Mouse (Mus musculus) midbrain, postnatal 0 days (tissue): ENCODE results near the gene Prr13. TPM values are rescaled to one million over a fixed set of nuclear protein-coding genes. Genes with fewer than 3 reads are reported as not detected.

Source experiments
- ATAC-seq: fragments of 200-750 bp; cut with Nextera tagmentation; 2 replicates; pipeline ENCODE4 v1.8.0; 2017; ENCODE audit warnings: moderate number of reproducible peaks, mild to moderate bottlenecking, moderate TSS enrichment, moderate library complexity; ENCODE audit not compliant: low FRiP score
- DNase-seq: peaks from one replicate; pipeline ENCODE4 v3.0.0-alpha.2; 2015; ENCODE audit warnings: low spot score
- H3K27ac ChIP-seq: fragments of 300-500 bp; sonication (generic); 2 replicates; pipeline ENCODE4 v1.5.1; 2014; ENCODE audit warnings: low read depth, mild to moderate bottlenecking, low read length, mixed read lengths
- H3K27me3 ChIP-seq: fragments of 300-500 bp; sonication (generic); 2 replicates; pipeline ENCODE4 v1.6.1; 2014; ENCODE audit warnings: low read length, control low read depth, mixed read lengths; ENCODE audit not compliant: insufficient read depth
- H3K36me3 ChIP-seq: fragments of 300-500 bp; sonication (generic); 2 replicates; pipeline ENCODE4 v1.6.1; 2014; ENCODE audit warnings: low read length, control low read depth, mixed read lengths; ENCODE audit not compliant: insufficient read depth
- H3K4me1 ChIP-seq: fragments of 300-500 bp; sonication (generic); 2 replicates; pipeline ENCODE4 v1.6.1; 2014; ENCODE audit warnings: mild to moderate bottlenecking, control low read depth, antibody characterized with exemption, low read length, mixed read lengths; ENCODE audit not compliant: insufficient read depth
- H3K4me2 ChIP-seq: fragments of 300-500 bp; sonication (generic); 2 replicates; pipeline ENCODE4 v1.6.1; 2014; ENCODE audit warnings: low read depth, mild to moderate bottlenecking, low read length, mixed read lengths; ENCODE audit not compliant: poor library complexity, severe bottlenecking
- H3K4me3 ChIP-seq: fragments of 300-500 bp; sonication (generic); 2 replicates; pipeline ENCODE4 v1.5.1; 2014; ENCODE audit warnings: low read depth, mild to moderate bottlenecking, low read length, moderate library complexity
- H3K9ac ChIP-seq: fragments of 300-500 bp; sonication (generic); replicated peaks from 2 replicates; pipeline ENCODE4 v1.6.1; 2014; ENCODE audit warnings: mild to moderate bottlenecking, low read length, moderate library complexity, mixed read lengths; ENCODE audit not compliant: poor library complexity, severe bottlenecking
- H3K9me3 ChIP-seq: fragments of 300-500 bp; sonication (generic); 2 replicates; pipeline ENCODE4 v1.6.1; 2016; ENCODE audit warnings: low read length, control low read depth
- CTCF ChIP-seq: IDR thresholded peaks from 2 replicates; pipeline ENCODE4 v1.5.1; 2016; ENCODE audit warnings: antibody characterized with exemption, mild to moderate bottlenecking
- WGBS: fragments of 180-500 bp; shearing (Covaris S2); extraction: QIAGEN DNeasy Blood & Tissue Kit; methylation state at CpG from one replicate; pipeline ENCODE4 v1.1.7; 2014; 5-methylcytosine and 5-hydroxymethylcytosine counted together
- polyA plus RNA-seq: library from polyadenylated mRNA; unstranded; fragments of >200 nt; fragmentation: Nextera tagmentation; extraction: Ambion mirVana; gene quantifications from 2 replicates; pipeline ENCODE4 v1.2.1, GENCODE M21; 2015
- total RNA-seq: library from RNA; depleted of rRNA; stranded (reverse); fragments of >200 nt; gene quantifications from 2 replicates; pipeline ENCODE4 v1.2.3, GENCODE M21; 2014

Prr13 gene
- total and polyA plus RNA-seq, 2 experiments from 2014 or later, result 23.1 to 99.1 TPM

DNA sequence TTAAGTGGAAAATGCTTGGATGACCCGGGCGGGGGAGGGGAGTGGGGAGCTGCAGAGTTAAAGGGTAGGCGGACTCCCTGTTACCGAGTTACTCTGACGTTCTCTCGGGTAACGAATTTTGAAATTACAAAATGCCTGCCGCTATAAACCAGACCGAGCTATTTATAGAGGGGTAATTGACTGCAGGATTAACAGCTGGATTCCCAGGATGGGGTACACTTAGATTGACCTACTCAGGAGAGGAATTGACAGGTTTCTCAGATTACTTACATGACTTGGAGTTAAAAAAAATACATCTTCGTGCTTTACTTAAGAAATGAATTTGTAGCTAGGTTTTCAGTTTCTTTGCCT is 12.4 kb downstream of the Prr13 start:
- H3K9me3 ChIP-seq, result no peaks in the 10 kb centered on the region
- no peaks in the 10 kb centered on the region for H3K27me3 ChIP-seq
- H3K4me3 ChIP-seq, result peak overlapping the region; percentile 87
- no peaks in the 10 kb centered on the region for H3K4me1 ChIP-seq
- H3K36me3 ChIP-seq, result peaks cover 9% of the 10 kb centered on the region; the same call in 1 of the 2 replicates
- peak overlapping the region; percentile 98 for H3K27ac ChIP-seq
- no peak for TF ChIP-seq CTCF
- under 1% methylated on average over 10 of the region's 10 CpGs for WGBS
- DNase-seq, result no peak
- H3K4me2 ChIP-seq, result peak overlapping the region; percentile 56
- no peak for ATAC-seq
- peak overlapping the region; percentile 87 for H3K9ac ChIP-seq

DNA sequence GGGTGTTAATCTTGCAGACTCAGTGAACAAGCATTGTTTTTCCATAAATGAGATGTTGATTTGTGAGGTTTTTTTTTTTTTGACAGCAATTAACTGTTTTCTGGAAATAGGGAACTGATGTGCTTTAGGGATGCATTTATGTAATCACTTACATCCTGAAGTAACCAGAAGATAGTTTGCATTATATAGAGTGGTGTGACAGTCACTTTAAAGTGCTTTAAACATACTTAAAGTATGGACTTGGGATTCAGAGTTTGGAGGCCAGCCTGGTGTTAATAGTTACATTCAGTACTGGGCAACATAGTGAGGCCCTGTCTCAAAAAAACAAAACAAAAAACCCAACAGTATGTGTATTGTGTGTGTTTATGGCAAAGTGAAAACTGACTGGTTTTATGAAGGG is 12.9 kb downstream of the Prr13 start:
- Histone ChIP-seq H3K36me3 (peaks cover 13% of the 10 kb centered on the region), H3K4me2 (peak overlapping the region; percentile 56), H3K9ac (no peak overlapping the region), H3K9me3 (no peaks in the 10 kb centered on the region), H3K27me3 (no peaks in the 10 kb centered on the region), H3K4me3 (peak overlapping the region; percentile 87), H3K4me1 (no peaks in the 10 kb centered on the region), H3K27ac (no peak overlapping the region)
- no peak for DNase-seq
- TF ChIP-seq CTCF, result no peak
- no peak for ATAC-seq

DNA sequence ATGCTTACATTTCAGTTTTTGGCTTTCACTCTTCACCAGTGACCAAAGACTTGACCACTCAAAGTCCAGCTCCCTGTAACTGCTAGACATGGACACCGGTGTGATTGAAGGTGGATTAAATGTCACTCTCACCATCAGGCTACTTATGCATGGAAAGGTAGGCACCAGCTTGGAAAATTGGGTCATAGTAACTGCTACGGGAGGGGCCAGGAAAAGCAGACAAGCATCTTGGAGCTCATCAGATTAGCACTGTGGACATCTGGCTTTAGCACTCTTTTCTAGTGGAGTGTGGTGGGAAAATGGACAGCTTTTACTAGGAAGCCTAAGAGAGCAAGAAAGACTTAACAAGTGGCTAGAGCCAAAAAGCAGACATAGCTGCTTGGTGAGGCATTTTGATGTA is 14.4 kb downstream of the Prr13 start:
- no peak overlapping the region for H3K4me3 ChIP-seq
- H3K9ac ChIP-seq, result no peak overlapping the region
- peaks cover 19% of the 10 kb centered on the region for H3K36me3 ChIP-seq
- H3K9me3 ChIP-seq, result no peaks in the 10 kb centered on the region
- H3K4me1 ChIP-seq, result no peaks in the 10 kb centered on the region
- no peaks in the 10 kb centered on the region for H3K27me3 ChIP-seq
- H3K27ac ChIP-seq, result no peak overlapping the region
- no peak for DNase-seq
- no peak for ATAC-seq
- WGBS, result 48% methylated on average over 2 of the region's 2 CpGs
- no peak for TF ChIP-seq CTCF
- H3K4me2 ChIP-seq, result no peak overlapping the region

DNA sequence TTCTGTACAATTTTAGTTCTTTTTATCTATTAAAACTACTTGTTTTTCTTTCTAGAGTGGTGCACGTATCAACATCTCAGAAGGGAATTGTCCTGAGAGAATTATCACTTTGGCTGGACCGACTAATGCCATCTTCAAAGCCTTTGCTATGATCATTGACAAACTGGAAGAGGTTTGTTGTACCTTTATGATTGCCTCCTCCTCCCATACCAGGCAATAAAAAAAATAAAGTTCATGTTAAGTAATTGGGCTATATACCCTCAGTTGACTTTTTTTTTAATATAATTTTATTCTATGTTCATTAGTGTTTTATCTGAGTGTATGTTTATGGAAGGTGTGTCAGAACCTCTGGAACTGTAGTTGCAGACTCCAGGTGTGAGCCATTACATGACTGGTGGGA is 15.7 kb downstream of the Prr13 start:
- no peak overlapping the region for H3K4me2 ChIP-seq
- TF ChIP-seq CTCF, result no peak
- no peak overlapping the region for H3K9ac ChIP-seq
- ATAC-seq (no peak), DNase-seq (no peak)
- WGBS, result 93% methylated on average over 2 of the region's 2 CpGs
- H3K36me3 ChIP-seq, result peaks cover 26% of the 10 kb centered on the region
- no peak overlapping the region for H3K4me3 ChIP-seq
- H3K27ac ChIP-seq, result no peak overlapping the region
- H3K4me1 ChIP-seq, result no peaks in the 10 kb centered on the region
- H3K27me3 ChIP-seq, result no peaks in the 10 kb centered on the region
- no peaks in the 10 kb centered on the region for H3K9me3 ChIP-seq

DNA sequence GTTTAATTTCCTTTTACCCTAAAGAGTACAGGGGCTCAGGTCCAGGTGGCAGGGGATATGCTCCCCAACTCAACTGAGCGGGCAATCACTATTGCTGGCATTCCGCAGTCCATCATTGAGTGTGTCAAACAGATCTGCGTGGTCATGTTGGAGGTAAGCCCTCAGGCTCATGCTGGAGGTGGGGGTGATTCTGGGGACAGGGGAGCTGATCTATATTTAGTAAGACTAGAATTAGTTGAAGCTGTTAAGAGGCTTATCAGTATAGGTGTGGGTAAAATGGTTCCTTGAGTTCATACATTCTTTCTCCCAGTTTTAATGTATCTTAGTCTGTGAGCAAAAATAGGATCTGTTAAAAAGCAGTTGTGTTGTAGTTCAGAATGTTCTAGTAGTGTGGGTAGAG is 24.3 kb downstream of the Prr13 start:
- Histone ChIP-seq H3K36me3 (peaks cover 40% of the 10 kb centered on the region), H3K4me2 (no peak overlapping the region), H3K4me3 (no peak overlapping the region), H3K27me3 (no peaks in the 10 kb centered on the region), H3K27ac (no peak overlapping the region), H3K9ac (no peak overlapping the region), H3K4me1 (no peaks in the 10 kb centered on the region), H3K9me3 (no peaks in the 10 kb centered on the region)
- 89% methylated on average over 3 of the region's 3 CpGs for WGBS
- no peak for ATAC-seq
- no peak for DNase-seq
- TF ChIP-seq CTCF, result no peak

DNA sequence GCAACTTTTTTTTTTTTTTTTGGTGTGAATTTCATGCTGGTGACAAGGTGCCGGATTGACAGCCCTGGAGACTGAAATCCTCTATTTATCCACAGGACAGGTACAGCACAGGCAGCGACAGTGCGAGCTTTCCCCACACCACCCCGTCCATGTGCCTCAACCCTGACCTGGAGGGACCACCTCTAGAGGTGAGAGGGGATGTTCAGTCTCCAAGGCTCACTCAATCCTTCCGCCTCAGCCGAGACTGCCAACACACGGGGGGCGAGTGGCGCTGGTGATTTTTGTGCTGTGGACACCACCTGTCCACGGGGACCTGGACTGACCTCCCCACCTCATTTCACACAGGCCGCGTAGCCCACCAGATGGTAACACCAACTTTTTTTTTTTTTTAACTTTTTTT is 27.0 kb downstream of the Prr13 start:
- WGBS, result 94% methylated on average over 12 of the region's 12 CpGs
- TF ChIP-seq CTCF, result no peak
- no peaks in the 10 kb centered on the region for H3K9me3 ChIP-seq

More for the DNA sequence above, 27.0 kb downstream of the Prr13 start:
- no peak for DNase-seq
- Histone ChIP-seq H3K9ac (no peak overlapping the region), H3K27ac (no peak overlapping the region), H3K4me1 (no peaks in the 10 kb centered on the region), H3K36me3 (peaks cover 51% of the 10 kb centered on the region), H3K27me3 (no peaks in the 10 kb centered on the region), H3K4me3 (no peak overlapping the region), H3K4me2 (no peak overlapping the region)
- no peak for ATAC-seq
